Mouse (Mus musculus): ENCODE results near the gene Ntm.

DNA sequence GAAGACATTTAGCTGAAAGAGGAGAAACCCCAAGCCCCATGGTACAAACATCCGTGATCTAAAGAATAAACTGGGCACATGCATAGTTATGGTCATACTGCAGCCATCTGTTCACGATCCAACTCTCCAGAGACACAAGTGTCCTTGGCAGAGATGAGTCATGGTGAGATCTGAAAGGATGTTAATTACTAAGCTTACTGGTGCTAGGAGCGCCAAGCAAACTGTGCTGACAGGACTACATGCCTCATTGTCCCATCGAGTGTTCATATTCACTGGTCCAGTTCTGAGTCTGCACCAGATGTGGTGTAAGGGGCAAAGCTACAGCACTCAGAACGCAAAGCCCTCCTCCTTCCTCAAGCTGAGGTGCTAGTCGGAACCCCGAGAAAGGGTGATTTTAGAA is 745.0 kb downstream of the Ntm start:
- TF ChIP-seq POLR2A (IDR thresholded peaks at IDR 0.05; ENCODE audit: insufficient read depth, low read depth, low read length) (no peak), CTCF (IDR thresholded peaks at IDR 0.05) (no peak), EP300 (IDR thresholded peaks at IDR 0.05; ENCODE audit: insufficient read depth, low read depth, low read length) (no peak)

Data from heart, adult 2 months (tissue).